Mouse (Mus musculus): ENCODE data around the gene Fli1.

Fli1 gene

GRCm38 (mm10) chr9:32400662-32401161 is 141.9 kb downstream of the Fli1 start:
- no peak for DNase-seq

GRCm38 (mm10) chr9:32400212-32400611 is 142.4 kb downstream of the Fli1 start:
- DNase-seq = no peak

GRCm38 (mm10) chr9:32394761-32395161 is 147.9 kb downstream of the Fli1 start:
- DNase-seq = no peak

GRCm38 (mm10) chr9:32392716-32393115 is 149.9 kb downstream of the Fli1 start:
- DNase-seq = no peak

- DNase-seq = no peak
Measured at GRCm38 (mm10) chr9:32391701-32392100, 151.0 kb downstream of the Fli1 start.

GRCm38 (mm10) chr9:32391092-32391491 is 151.6 kb downstream of the Fli1 start:
- no peak for DNase-seq

- no peak for DNase-seq
Measured at GRCm38 (mm10) chr9:32388120-32388519, 154.5 kb downstream of the Fli1 start.

- DNase-seq = no peak
Measured at GRCm38 (mm10) chr9:32384906-32385305, 157.8 kb downstream of the Fli1 start.

DNA sequence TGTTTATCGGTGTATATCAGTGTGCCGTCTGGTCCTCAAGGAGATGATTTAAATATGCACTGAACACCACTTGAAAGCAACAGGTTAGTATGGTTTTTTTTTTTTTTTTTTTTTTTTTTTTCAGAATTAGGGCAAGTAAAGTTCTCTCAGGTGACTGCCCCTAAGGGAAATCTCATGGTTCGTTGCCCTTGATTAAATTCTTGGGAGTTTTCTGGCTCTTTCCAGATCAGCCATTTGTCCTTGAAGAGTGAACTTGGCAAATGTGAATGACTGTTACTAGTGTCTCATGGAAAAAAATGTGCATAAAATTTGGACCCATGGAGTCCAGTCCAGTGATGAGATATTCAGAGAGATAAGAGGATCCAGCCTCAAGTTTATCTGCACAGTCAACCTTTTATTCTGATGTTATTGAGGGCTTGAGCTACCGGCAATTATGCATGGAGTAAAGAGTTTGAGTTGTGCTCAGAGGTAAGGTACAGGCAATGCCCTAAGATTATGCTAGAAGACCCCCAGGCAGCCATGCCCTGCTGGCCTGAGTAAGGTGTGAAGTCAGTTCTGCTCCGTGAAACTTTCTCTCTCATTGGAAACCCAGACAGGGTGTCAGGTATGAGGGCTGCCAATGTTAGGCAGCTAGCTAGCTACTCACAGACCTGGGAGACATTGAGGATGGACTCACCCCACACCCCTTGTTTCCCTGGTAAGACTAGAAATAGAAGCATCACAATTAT is 165.6 kb downstream of the Fli1 start:
- no peak for DNase-seq

- no peak for DNase-seq
Measured at GRCm38 (mm10) chr9:32376031-32376430, 166.6 kb downstream of the Fli1 start.

- no peak for DNase-seq
Measured at GRCm38 (mm10) chr9:32373656-32374055, 169.0 kb downstream of the Fli1 start.
